Mouse (Mus musculus) megakaryocyte-erythroid progenitor cell, adult 5 weeks (primary cell): Measurements from ENCODE around the gene Miox. TPM values are rescaled to one million over a fixed set of nuclear protein-coding genes. Genes with fewer than 3 reads are reported as not detected.

Source experiments
- polyA plus RNA-seq: library from polyadenylated mRNA; stranded (reverse); fragments of >175 nt; gene quantifications from 2 replicates; pipeline ENCODE4 v1.2.3, GENCODE M21; 2012

The Miox gene
- not detected in 2 replicates for polyA plus RNA-seq

DNA sequence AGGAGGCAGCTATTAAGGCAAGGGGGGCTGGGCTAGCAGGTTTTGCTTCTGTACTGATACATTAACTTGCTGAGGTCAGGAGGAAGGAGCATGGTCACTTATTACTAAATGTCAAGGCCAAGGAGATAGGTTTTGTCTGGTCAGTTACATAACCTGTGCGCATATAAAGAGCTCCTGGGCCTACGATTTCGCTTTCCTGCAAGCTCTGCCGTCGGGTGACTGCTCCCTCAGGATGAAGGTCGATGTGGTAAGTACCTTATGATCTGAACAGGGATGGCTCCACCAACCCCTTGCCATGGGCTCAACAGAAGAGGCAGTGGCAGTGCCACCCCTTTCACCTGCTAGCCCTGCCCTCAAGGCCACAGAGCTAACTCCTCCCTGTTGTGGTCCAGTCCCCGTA, at the start of gene Miox:
Gene Miox, plus strand, starts transcription at position 128 of the 400 bp plus-strand sequence.

DNA sequence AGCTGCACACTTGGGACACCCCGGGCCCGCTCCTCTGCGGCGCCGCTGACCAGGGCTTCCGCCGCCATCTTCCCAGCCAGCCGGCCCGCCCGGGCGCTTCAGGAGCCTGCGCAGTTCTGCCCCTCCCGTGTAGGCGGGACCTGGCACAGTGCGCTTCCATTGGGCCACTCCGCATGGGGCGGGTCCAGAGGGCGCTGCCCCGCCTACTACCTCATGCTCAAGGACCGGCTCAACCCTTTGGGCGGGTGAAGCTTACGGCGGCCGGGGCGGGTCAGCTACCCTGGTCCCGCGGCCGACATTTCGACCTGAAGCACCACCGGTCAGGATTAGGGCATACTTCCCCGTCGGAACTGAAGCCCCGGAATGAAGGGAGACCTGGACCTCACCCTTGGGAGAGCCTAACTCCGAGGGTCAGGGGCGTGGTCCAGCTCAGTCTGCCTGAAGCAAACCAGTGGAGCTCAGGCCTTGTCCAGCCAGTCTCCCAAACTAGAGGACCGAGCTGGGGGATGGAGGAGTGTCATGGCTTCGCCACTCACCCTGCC, 18.9 kb upstream of the Miox start, which contains the start of gene Sbf1:
Gene Sbf1, minus strand, starts transcription at position 122 of the 542 bp plus-strand sequence.

GRCm38 (mm10) chr15:89322670-89323522, 11.3 kb upstream of the Miox start, which contains the start of gene Adm2:
Gene Adm2 (plus strand): TSS chr15:89322720.

GRCm38 (mm10) chr15:89355241-89356187, 21.3 kb downstream of the Miox start, which contains the start of the genes Lmf2 and Ncaph2:
Gene Lmf2 (minus strand): TSS chr15:89355659.
Gene Ncaph2 (plus strand): TSS chr15:89355719.

GRCm38 (mm10) chr15:89373762-89374248, 39.6 kb downstream of the Miox start, which contains the start of gene Sco2:
Gene Sco2 (minus strand): TSS chr15:89373846.

GRCm38 (mm10) chr15:89376957-89377356, 42.8 kb downstream of the Miox start, which contains the start of gene Tymp:
Gene Tymp (minus strand): TSS chr15:89377039.

DNA sequence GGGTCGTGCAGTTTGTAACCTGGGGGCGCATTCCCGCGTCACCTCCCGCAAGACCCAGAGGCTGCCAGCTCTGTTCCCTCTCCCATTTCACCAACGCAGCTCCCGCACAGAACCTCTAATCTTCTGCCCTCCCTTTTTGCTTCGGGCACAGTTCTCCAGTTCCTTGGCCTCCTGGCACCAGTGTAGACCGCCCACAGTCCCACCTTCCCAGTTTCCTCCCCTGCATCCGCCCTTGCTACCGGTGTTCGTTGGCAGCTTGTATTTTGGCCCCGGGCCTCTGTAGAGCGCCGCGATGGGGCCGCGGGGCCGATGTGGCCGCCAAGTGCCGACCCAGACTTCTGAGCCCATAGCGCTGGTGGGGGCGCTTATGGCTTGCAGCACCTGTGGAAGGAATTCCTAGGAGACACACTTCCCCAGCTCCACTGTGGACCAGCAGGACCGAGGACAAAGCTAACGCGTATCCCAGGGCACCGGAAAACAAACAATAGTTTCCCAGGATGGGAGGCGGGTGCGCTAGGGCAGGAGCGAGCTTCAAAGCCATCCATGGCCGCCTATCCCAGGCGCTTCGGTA, 44.7 kb downstream of the Miox start, which contains the start of gene Odf3b:
Gene Odf3b, minus strand, starts transcription at position 452 of the 571 bp plus-strand sequence.

DNA sequence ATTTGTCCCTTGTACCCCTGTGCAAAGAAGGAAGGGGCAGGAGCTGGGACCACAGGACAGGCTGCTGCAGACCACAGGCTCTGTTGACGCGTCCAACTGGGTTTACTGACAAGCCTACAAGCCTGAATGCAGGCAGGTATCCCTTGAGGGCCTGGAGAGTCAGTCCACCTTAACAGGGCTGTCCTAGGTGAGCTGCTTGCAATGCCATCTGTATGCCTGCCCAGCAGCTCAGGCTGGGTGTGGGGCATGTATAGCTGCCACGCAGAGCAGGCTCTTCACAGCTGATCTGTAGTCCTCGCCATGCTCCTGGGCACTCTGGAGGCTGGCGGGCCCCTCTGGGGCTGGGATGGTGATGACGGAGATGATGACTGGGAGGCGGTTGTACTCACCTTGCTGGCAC, 50.4 kb downstream of the Miox start, which contains the start of gene Klhdc7b:
Gene Klhdc7b, plus strand, starts transcription at position 301 of the 400 bp plus-strand sequence.

Other genes with a start within 250 kb of the Miox start
- 6.0 and 7.7 TPM in 2 replicates for gene Selenoo, start 245.3 kb upstream of the Miox start, polyA plus RNA-seq
- gene Tubgcp6, start 211.3 kb upstream of the Miox start, polyA plus RNA-seq = 33.3 and 36.4 TPM in 2 replicates
- 16.0 and 20.5 TPM in 2 replicates for gene Hdac10, start 205.7 kb upstream of the Miox start, polyA plus RNA-seq
- gene Mapk12, start 193.7 kb upstream of the Miox start, polyA plus RNA-seq = 0.10 TPM in 1 of 2 replicates, not detected in the other
- 0.28 and 0.48 TPM in 2 replicates for gene Mapk11, start 184.8 kb upstream of the Miox start, polyA plus RNA-seq
- gene Plxnb2, start 153.6 kb upstream of the Miox start, polyA plus RNA-seq = 38.5 and 40.7 TPM in 2 replicates
- 10.1 and 11.8 TPM in 2 replicates for gene Dennd6b, start 137.9 kb upstream of the Miox start, polyA plus RNA-seq
- 47.6 and 60.3 TPM in 2 replicates for gene Ppp6r2, start 122.8 kb upstream of the Miox start, polyA plus RNA-seq
- 172 and 230 TPM in 2 replicates for gene Sbf1, start 19.1 kb upstream of the Miox start, polyA plus RNA-seq
- gene Adm2, start 11.7 kb upstream of the Miox start, polyA plus RNA-seq = not detected in 2 replicates
- 139 and 151 TPM in 2 replicates for gene Lmf2, start 21.3 kb downstream of the Miox start, polyA plus RNA-seq
- 63.0 and 78.6 TPM in 2 replicates for gene Ncaph2, start 21.3 kb downstream of the Miox start, polyA plus RNA-seq
- gene Sco2, start 39.4 kb downstream of the Miox start, polyA plus RNA-seq = 75.8 and 81.4 TPM in 2 replicates
- gene Tymp, start 42.6 kb downstream of the Miox start, polyA plus RNA-seq = 1.4 and 1.6 TPM in 2 replicates
- gene Odf3b, start 44.9 kb downstream of the Miox start, polyA plus RNA-seq = 24.7 and 38.6 TPM in 2 replicates
- gene Klhdc7b, start 50.5 kb downstream of the Miox start, polyA plus RNA-seq = 0.06 and 0.18 TPM in 2 replicates
- gene Syce3, start 76.1 kb downstream of the Miox start, polyA plus RNA-seq = not detected in 2 replicates
- 2.2 and 2.7 TPM in 2 replicates for gene Cpt1b, start 91.5 kb downstream of the Miox start, polyA plus RNA-seq
- 0.07 TPM in 1 of 2 replicates, not detected in the other for gene C730034F03Rik, start 95.2 kb downstream of the Miox start, polyA plus RNA-seq
- gene Gm44502, start 95.3 kb downstream of the Miox start, polyA plus RNA-seq = 1.2 and 2.2 TPM in 2 replicates
- gene Chkb, start 95.5 kb downstream of the Miox start, polyA plus RNA-seq = 157 and 209 TPM in 2 replicates
- 0.01 TPM in 1 of 2 replicates, not detected in the other for gene Mapk8ip2, start 119.5 kb downstream of the Miox start, polyA plus RNA-seq
- 51.0 and 62.2 TPM in 2 replicates for gene Arsa, start 143.0 kb downstream of the Miox start, polyA plus RNA-seq
- gene Shank3, start 165.2 kb downstream of the Miox start, polyA plus RNA-seq = 34.8 and 56.1 TPM in 2 replicates
- gene Acr, start 233.9 kb downstream of the Miox start, polyA plus RNA-seq = 0.15 and 0.39 TPM in 2 replicates